Mouse (Mus musculus): ENCODE data around the gene B230118H07Rik. TPM values are rescaled to one million over a fixed set of nuclear protein-coding genes. Genes with fewer than 3 reads are reported as not detected.
A peak's percentile ranks its signal among the peaks of the same experiment; 100 is the strongest.

The B230118H07Rik gene
- polyA plus RNA-seq, 1 experiment from 2014 or later, result 46.4 TPM

DNA sequence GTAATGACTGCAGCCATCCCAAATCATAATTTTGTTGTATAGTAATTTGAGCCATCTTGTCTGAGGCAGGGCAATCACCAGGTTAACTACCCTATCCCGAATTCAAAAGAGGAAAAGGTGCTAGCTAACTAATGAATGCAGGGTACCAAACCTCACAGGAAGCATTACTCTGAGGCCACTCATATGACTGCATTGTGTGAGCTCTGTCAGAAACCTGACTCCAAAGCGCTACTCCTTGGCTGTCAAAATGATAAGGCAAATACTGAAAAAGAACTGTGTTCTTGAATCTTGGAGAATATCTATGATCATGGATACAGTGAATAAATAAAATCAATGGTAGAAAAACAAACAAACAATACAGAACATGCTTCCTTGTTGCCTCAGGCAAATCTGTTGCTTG lies 69.3 kb downstream of the B230118H07Rik start:
- Histone ChIP-seq H3K4me1 (ENCODE audit: control insufficient read depth, insufficient read depth, low read length) (no peaks in the 10 kb centered on the region), H3K27me3 (replicated peaks; ENCODE audit: control insufficient read depth, insufficient read depth, low read length) (no peaks in the 10 kb centered on the region), H3K36me3 (ENCODE audit: control insufficient read depth, insufficient read depth, low read length) (no peaks in the 10 kb centered on the region), H3K9me3 (ENCODE audit: control insufficient read depth, low read length) (no peaks in the 10 kb centered on the region), H3K9ac (ENCODE audit: low read depth, low read length) (no peak overlapping the region), H3K4me2 (ENCODE audit: low read depth, low read length) (no peak overlapping the region), H3K4me3 (ENCODE audit: low read length) (no peak overlapping the region), H3K27ac (ENCODE audit: low read length) (no peak overlapping the region)
- 77% methylated on average over 2 of the region's 2 CpGs for WGBS
- ATAC-seq, result no peak

DNA sequence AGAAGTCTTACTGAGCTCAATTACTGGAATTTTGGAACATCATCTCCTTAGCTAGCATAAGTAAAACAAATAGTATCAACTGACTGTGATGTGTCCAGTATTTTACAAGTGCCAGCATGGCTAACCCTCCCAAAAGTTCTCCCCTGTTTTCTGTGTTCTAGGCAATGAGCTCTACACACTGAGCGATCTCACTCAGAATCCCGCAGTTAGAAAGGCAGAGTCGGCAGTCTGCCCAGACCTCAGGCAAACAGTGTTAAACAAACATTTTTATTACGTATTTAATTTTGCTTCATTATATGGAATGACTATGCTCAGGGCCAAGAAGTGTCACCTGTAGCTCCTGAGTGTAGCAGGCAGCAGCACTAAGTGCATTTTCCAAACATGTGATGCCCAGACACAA lies 72.1 kb downstream of the B230118H07Rik start:
- ATAC-seq, result no peak
- Histone ChIP-seq H3K4me3 (ENCODE audit: low read length) (no peak overlapping the region), H3K4me1 (ENCODE audit: control insufficient read depth, insufficient read depth, low read length) (no peaks in the 10 kb centered on the region), H3K36me3 (ENCODE audit: control insufficient read depth, insufficient read depth, low read length) (no peaks in the 10 kb centered on the region), H3K9me3 (ENCODE audit: control insufficient read depth, low read length) (no peaks in the 10 kb centered on the region), H3K27ac (ENCODE audit: low read length) (no peak overlapping the region), H3K9ac (ENCODE audit: low read depth, low read length) (no peak overlapping the region), H3K4me2 (ENCODE audit: low read depth, low read length) (no peak overlapping the region), H3K27me3 (replicated peaks; ENCODE audit: control insufficient read depth, insufficient read depth, low read length) (no peaks in the 10 kb centered on the region)
- WGBS, result 65% methylated on average over 4 of the region's 4 CpGs

DNA sequence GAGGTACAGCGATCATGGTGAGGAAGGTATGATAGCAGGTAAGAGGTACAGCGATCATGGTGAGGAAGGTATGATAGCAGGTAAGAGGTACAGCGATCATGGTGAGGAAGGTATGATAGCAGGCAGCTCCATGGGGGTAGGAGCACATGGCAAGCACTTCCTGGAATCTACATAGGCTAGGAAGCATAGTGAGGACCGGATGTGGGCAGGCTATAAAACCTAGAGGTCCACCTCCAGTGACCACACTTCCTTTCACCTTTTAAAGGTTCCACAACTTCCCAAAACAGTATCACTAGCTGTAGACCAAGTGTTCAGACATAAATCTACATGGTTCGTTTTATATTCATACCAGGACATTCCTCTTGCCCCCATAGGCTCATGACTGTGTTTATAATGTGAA lies 80.1 kb downstream of the B230118H07Rik start:
- no peak overlapping the region for H3K27ac ChIP-seq (ENCODE audit: low read length)
- 0 out of 2 replicates have a peak, but pooled peaks cover 2% of the 10 kb centered on the region for H3K4me1 ChIP-seq (ENCODE audit: control insufficient read depth, insufficient read depth, low read length)

DNA sequence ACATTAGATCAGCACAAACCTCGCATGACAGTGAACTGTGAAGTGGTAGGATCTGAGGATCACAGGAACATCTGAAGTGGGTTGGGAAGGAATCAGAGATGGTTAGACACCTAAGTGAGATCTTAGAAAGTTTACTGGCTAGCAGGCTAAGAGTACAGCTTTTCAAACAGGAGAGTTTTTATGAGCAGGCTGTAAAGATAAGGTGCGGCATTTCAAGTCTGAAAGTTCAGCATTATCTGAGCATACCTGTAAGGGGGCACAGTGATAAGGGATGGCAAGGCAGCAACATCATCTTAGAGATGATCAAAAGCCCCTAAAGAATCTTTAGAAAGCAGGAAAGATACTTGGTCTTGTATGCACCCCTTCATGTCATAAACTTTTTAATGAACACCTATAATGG lies 81.8 kb downstream of the B230118H07Rik start:
- no peak overlapping the region for H3K9ac ChIP-seq (ENCODE audit: low read depth, low read length)
- no peak overlapping the region for H3K27ac ChIP-seq (ENCODE audit: low read length)
- no peak overlapping the region for H3K4me3 ChIP-seq (ENCODE audit: low read length)
- H3K4me1 ChIP-seq (ENCODE audit: control insufficient read depth, insufficient read depth, low read length), result 0 out of 2 replicates have a peak, but pooled peaks cover 2% of the 10 kb centered on the region
- peak; percentile 91 for ATAC-seq
- H3K4me2 ChIP-seq (ENCODE audit: low read depth, low read length), result no peak overlapping the region
- H3K27me3 ChIP-seq (replicated peaks; ENCODE audit: control insufficient read depth, insufficient read depth, low read length), result no peaks in the 10 kb centered on the region
- no peaks in the 10 kb centered on the region for H3K9me3 ChIP-seq (ENCODE audit: control insufficient read depth, low read length)
- WGBS, result 52% methylated on average over 2 of the region's 2 CpGs
- no peaks in the 10 kb centered on the region for H3K36me3 ChIP-seq (ENCODE audit: control insufficient read depth, insufficient read depth, low read length)

More for the DNA sequence above, 80.1 kb downstream of the B230118H07Rik start:
- no peak overlapping the region for H3K4me3 ChIP-seq (ENCODE audit: low read length)
- ATAC-seq, result no peak
- no peaks in the 10 kb centered on the region for H3K9me3 ChIP-seq (ENCODE audit: control insufficient read depth, low read length)
- no peaks in the 10 kb centered on the region for H3K36me3 ChIP-seq (ENCODE audit: control insufficient read depth, insufficient read depth, low read length)
- no peak overlapping the region for H3K9ac ChIP-seq (ENCODE audit: low read depth, low read length)
- 83% methylated on average over 3 of the region's 5 CpGs for WGBS
- no peaks in the 10 kb centered on the region for H3K27me3 ChIP-seq (replicated peaks; ENCODE audit: control insufficient read depth, insufficient read depth, low read length)
- H3K4me2 ChIP-seq (ENCODE audit: low read depth, low read length), result no peak overlapping the region

DNA sequence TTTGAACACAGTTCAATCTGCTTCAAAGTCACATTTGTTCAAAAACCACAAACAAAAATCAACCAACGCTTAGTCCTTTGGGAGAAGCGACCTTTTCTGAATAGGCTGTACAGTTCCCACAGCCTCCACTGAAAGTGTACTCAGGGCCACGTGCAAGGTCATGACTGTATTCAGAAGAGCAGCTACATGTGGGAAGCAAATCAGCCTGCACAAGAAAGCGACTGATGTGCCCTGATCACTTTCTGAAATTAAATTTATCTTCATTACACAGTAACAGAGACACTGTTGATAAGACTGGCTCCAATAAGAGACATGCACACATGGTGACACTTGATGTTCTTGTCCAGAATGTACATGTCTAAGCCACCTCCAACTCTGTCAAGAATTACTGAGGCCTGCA lies 85.6 kb downstream of the B230118H07Rik start:
- Histone ChIP-seq H3K27ac (ENCODE audit: low read length) (no peak overlapping the region), H3K4me1 (ENCODE audit: control insufficient read depth, insufficient read depth, low read length) (0 out of 2 replicates have a peak, but pooled peaks cover 2% of the 10 kb centered on the region), H3K4me3 (ENCODE audit: low read length) (no peak overlapping the region), H3K4me2 (ENCODE audit: low read depth, low read length) (no peak overlapping the region), H3K36me3 (ENCODE audit: control insufficient read depth, insufficient read depth, low read length) (no peaks in the 10 kb centered on the region), H3K9ac (ENCODE audit: low read depth, low read length) (no peak overlapping the region), H3K27me3 (replicated peaks; ENCODE audit: control insufficient read depth, insufficient read depth, low read length) (no peaks in the 10 kb centered on the region), H3K9me3 (ENCODE audit: control insufficient read depth, low read length) (no peaks in the 10 kb centered on the region)
- 82% methylated on average over 4 of the region's 4 CpGs for WGBS
- ATAC-seq, result no peak

DNA sequence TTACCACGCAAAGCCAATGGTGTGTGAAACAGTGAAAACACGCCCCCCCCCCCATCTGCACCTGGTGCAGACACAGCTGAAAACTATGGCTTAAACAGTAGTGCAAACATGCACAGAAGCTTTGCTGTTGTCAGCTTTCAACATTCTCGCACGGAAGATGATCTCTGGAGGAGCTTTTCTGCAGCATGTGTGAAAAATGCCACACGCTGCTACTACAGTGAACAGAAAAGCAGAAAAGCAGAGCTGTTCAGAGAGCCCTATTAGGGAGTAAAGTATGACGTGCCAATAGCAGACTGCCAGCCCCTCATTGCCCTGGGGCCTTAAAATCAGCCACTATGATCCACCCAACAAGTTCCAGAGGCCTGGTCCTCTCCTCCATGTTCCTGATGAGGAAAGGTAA lies 86.1 kb downstream of the B230118H07Rik start:
- no peak overlapping the region for H3K4me2 ChIP-seq (ENCODE audit: low read depth, low read length)
- H3K4me3 ChIP-seq (ENCODE audit: low read length), result no peak overlapping the region
- no peaks in the 10 kb centered on the region for H3K9me3 ChIP-seq (ENCODE audit: control insufficient read depth, low read length)
- no peaks in the 10 kb centered on the region for H3K27me3 ChIP-seq (replicated peaks; ENCODE audit: control insufficient read depth, insufficient read depth, low read length)
- H3K36me3 ChIP-seq (ENCODE audit: control insufficient read depth, insufficient read depth, low read length), result no peaks in the 10 kb centered on the region
- H3K4me1 ChIP-seq (ENCODE audit: control insufficient read depth, insufficient read depth, low read length), result 0 out of 2 replicates have a peak, but pooled peaks cover 2% of the 10 kb centered on the region
- 67% methylated on average over 6 of the region's 6 CpGs for WGBS
- no peak overlapping the region for H3K9ac ChIP-seq (ENCODE audit: low read depth, low read length)
- ATAC-seq, result no peak
- H3K27ac ChIP-seq (ENCODE audit: low read length), result no peak overlapping the region

DNA sequence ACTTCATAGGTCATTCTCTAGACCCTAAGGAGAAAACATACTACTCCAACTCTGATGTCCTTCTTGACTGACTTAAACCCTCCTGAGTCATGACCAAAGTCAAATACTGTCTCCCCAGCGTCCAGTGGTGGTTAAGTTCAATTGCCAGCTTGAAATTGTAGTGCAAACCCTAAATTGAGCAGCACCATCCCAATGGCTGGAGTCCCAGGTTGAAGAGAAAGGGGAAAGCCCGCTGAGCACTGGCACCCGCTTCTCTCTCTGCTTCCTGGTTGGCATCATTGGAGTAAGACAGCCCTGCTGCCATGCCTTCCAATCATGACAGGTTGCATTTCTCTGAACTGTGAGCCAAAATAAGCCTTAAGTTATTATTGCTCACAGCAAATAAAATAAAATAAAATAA lies 89.9 kb downstream of the B230118H07Rik start:
- no peaks in the 10 kb centered on the region for H3K27me3 ChIP-seq (replicated peaks; ENCODE audit: control insufficient read depth, insufficient read depth, low read length)
- 88% methylated on average over 3 of the region's 3 CpGs for WGBS
- no peak overlapping the region for H3K4me3 ChIP-seq (ENCODE audit: low read length)
- H3K4me1 ChIP-seq (ENCODE audit: control insufficient read depth, insufficient read depth, low read length), result no peaks in the 10 kb centered on the region
- H3K9me3 ChIP-seq (ENCODE audit: control insufficient read depth, low read length), result no peaks in the 10 kb centered on the region
- H3K27ac ChIP-seq (ENCODE audit: low read length), result no peak overlapping the region
- H3K9ac ChIP-seq (ENCODE audit: low read depth, low read length), result no peak overlapping the region
- H3K36me3 ChIP-seq (ENCODE audit: control insufficient read depth, insufficient read depth, low read length), result no peaks in the 10 kb centered on the region
- no peak overlapping the region for H3K4me2 ChIP-seq (ENCODE audit: low read depth, low read length)
- no peak for ATAC-seq

DNA sequence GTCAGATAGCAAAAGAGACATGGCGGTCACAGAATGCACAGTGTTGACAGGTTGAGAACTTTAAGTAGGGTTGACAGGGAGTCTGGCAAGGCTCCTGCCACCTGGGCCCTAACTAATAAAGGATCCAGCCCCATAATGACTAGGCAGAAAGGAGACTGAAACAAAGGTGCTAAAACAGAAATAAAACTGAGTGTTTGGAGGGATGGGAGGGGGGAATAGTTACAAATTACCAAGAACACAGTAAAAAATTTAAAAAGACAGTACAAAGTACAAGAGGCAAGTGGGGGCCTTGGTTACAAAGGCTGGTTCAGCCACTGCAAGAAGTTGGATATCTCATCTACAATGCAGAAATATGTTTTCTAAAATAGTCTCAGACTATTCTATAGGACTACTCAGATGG lies 93.4 kb downstream of the B230118H07Rik start:
- H3K27ac ChIP-seq (ENCODE audit: low read length), result no peak overlapping the region
- H3K9ac ChIP-seq (ENCODE audit: low read depth, low read length), result no peak overlapping the region
- no peak overlapping the region for H3K4me2 ChIP-seq (ENCODE audit: low read depth, low read length)
- ATAC-seq, result 0 out of 2 replicates have a peak, but pooled peaks have one; percentile 13
- no peak overlapping the region for H3K4me3 ChIP-seq (ENCODE audit: low read length)
- WGBS, result 77% methylated on average over 1 of the region's 1 CpGs
- no peaks in the 10 kb centered on the region for H3K9me3 ChIP-seq (ENCODE audit: control insufficient read depth, low read length)
- no peaks in the 10 kb centered on the region for H3K36me3 ChIP-seq (ENCODE audit: control insufficient read depth, insufficient read depth, low read length)
- no peaks in the 10 kb centered on the region for H3K4me1 ChIP-seq (ENCODE audit: control insufficient read depth, insufficient read depth, low read length)
- no peaks in the 10 kb centered on the region for H3K27me3 ChIP-seq (replicated peaks; ENCODE audit: control insufficient read depth, insufficient read depth, low read length)

DNA sequence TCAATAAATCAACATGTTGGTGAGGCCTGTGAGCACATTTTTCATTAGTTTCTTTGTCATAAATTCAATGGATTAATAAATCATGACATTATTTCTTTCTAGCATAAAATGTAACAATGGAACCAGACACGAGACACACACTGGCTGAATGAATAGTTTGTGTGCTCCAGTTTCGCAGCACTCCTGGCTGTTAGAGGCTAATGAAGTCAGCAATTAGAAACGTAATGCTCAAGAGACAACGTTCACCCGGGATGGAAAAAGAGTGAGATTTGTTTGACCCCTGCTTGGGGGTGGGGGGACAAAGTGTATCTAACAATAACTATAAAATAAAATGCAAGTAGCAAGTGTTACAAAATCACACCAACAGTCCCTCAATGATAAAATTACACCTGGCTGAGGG lies 95.5 kb downstream of the B230118H07Rik start:
- H3K4me1 ChIP-seq (ENCODE audit: control insufficient read depth, insufficient read depth, low read length), result no peaks in the 10 kb centered on the region
- H3K9ac ChIP-seq (ENCODE audit: low read depth, low read length), result no peak overlapping the region
- no peaks in the 10 kb centered on the region for H3K27me3 ChIP-seq (replicated peaks; ENCODE audit: control insufficient read depth, insufficient read depth, low read length)
- no peak overlapping the region for H3K4me3 ChIP-seq (ENCODE audit: low read length)
- H3K36me3 ChIP-seq (ENCODE audit: control insufficient read depth, insufficient read depth, low read length), result no peaks in the 10 kb centered on the region
- H3K4me2 ChIP-seq (ENCODE audit: low read depth, low read length), result no peak overlapping the region
- 72% methylated on average over 5 of the region's 5 CpGs for WGBS
- H3K9me3 ChIP-seq (ENCODE audit: control insufficient read depth, low read length), result no peaks in the 10 kb centered on the region
- no peak overlapping the region for H3K27ac ChIP-seq (ENCODE audit: low read length)
- ATAC-seq, result no peak

DNA sequence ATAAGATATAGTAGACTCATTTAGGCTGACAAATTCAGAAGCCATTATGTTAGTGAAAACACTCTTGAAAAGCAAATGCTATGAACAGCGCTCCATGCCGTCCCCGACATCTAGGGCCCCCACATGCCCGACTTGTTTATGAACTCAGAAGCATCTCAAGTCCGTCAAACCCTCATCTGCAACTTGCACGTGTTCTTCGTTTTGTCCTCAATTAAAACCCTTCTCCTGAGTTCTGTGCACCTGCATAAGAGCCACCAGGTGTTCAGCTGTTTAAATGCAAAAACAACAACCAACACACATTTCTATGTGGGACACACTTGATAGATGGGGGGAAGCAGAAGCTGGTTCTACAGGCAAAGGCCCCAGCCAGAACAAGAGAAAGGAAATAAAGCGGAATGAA lies 97.0 kb downstream of the B230118H07Rik start:
- no peak for ATAC-seq
- Histone ChIP-seq H3K4me2 (ENCODE audit: low read depth, low read length) (no peak overlapping the region), H3K9me3 (ENCODE audit: control insufficient read depth, low read length) (no peaks in the 10 kb centered on the region), H3K27me3 (replicated peaks; ENCODE audit: control insufficient read depth, insufficient read depth, low read length) (no peaks in the 10 kb centered on the region), H3K36me3 (ENCODE audit: control insufficient read depth, insufficient read depth, low read length) (no peaks in the 10 kb centered on the region), H3K4me3 (ENCODE audit: low read length) (no peak overlapping the region), H3K9ac (ENCODE audit: low read depth, low read length) (no peak overlapping the region), H3K4me1 (ENCODE audit: control insufficient read depth, insufficient read depth, low read length) (no peaks in the 10 kb centered on the region), H3K27ac (ENCODE audit: low read length) (no peak overlapping the region)
- 83% methylated on average over 8 of the region's 8 CpGs for WGBS

All from intestine, embryonic 16.5 days (tissue).